Mouse (Mus musculus): ENCODE measurements around the gene Eci1.

GRCm38 (mm10) chr17:24407116-24407803 is 19.2 kb upstream of the Eci1 start:
- TF ChIP-seq CTCF (IDR thresholded peaks at IDR 0.05; ENCODE audit: low read depth, low read length) (no peak), POLR2A (IDR thresholded peaks at IDR 0.05; ENCODE audit: insufficient read depth, low read length) (no peak)
